Mouse (Mus musculus) embryonic stem cell, embryonic (primary cell): Measurements from ENCODE around the gene Gprin1.

Experiments used
- CTCF ChIA-PET, 4 experiments: fragments of 300-600 bp in 2 of 4; fragments of 350-600 bp in 2 of 4; sonication (Branson Sonifier 250); formaldehyde crosslinking; loops; one replicate each; lab custom pipeline; 2022; ENCODE audit warnings: inconsistent platforms in 2 of 4; lab: Charles Lee
- POLR2A ChIA-PET, 4 experiments: fragments of 300-600 bp in 2 of 4; fragments of 350-600 bp in 2 of 4; sonication (Branson Sonifier 250); formaldehyde crosslinking; loops; one replicate each; lab custom pipeline; 2022; ENCODE audit warnings: antibody characterized with exemption in 4 of 4, inconsistent platforms in 1 of 4; lab: Charles Lee

The Gprin1 gene

GRCm38 (mm10) chr13:54710866-54711265 is 38.8 kb downstream of the Gprin1 start:
- POLR2A ChIA-PET: interaction anchor here in 2 of 4 experiments (0.9 to 1.7 kb wide), 3 partner anchors 23 to 118 kb away, joined by 3 to 4 read pairs (median 4); no protein-coding TSS in a partner anchor
- CTCF ChIA-PET: interaction anchor here in 1 of 4 experiments (1.4 kb wide), 1 partner anchor 89 kb away, joined by 3 read pairs; no protein-coding TSS in a partner anchor

GRCm38 (mm10) chr13:54704890-54705289 is 44.8 kb downstream of the Gprin1 start:
- POLR2A ChIA-PET: interaction anchor here in 2 of 4 experiments (0.8 to 1.4 kb wide), 6 partner anchors 9 to 20 kb away, joined by 3 to 4 read pairs (median 4); partner anchors contain the start of gene Rnf44 (in 1 of the 2)

GRCm38 (mm10) chr13:54702507-54702906 is 47.2 kb downstream of the Gprin1 start:
- POLR2A ChIA-PET: interaction anchor here in 3 of 4 experiments (0.8 to 1.7 kb wide), 6 partner anchors 9 to 1449 kb away, joined by 3 to 8 read pairs (median 4); partner anchors contain the start of gene Rnf44 (in 2 of the 3)
- CTCF ChIA-PET: no interaction called here

More at GRCm38 (mm10) chr13:54704890-54705289, 44.8 kb downstream of the Gprin1 start:
- CTCF ChIA-PET: no interaction called here

GRCm38 (mm10) chr13:54701243-54701642 is 48.4 kb downstream of the Gprin1 start, which contains the start of gene Cdhr2:
Gene Cdhr2, plus strand, starts transcription at chr13:54701461.
- POLR2A ChIA-PET: interaction anchor here in 2 of 4 experiments (0.7 to 1.5 kb wide), 2 partner anchors 8 to 13 kb away, joined by 3 read pairs; no protein-coding TSS in a partner anchor
- CTCF ChIA-PET: interaction anchor here in 3 of 4 experiments (0.5 to 0.7 kb wide), 4 partner anchors 16 to 748 kb away, joined by 3 to 6 read pairs (median 4); no protein-coding TSS in a partner anchor

- ChIA-PET POLR2A (interaction anchor here in 2 of 4 experiments (1.0 to 1.4 kb wide), 3 partner anchors 9 to 495 kb away, joined by 3 to 4 read pairs (median 3); no protein-coding TSS in a partner anchor), CTCF (no interaction called here)
These were observed 54.0 kb downstream of the Gprin1 start for GRCm38 (mm10) chr13:54695479-54696230.

- ChIA-PET CTCF (interaction anchor here in 2 of 4 experiments (0.7 to 1.5 kb wide), 4 partner anchors 23 to 64 kb away, joined by 3 to 5 read pairs (median 4); no protein-coding TSS in a partner anchor), POLR2A (interaction anchor here in 3 of 4 experiments (0.5 to 2.5 kb wide), 38 partner anchors 8 to 496 kb away, joined by 3 to 13 read pairs (median 3); partner anchors contain the start of genes 4833439L19Rik (in 1 of the 3), Higd2a (in 1 of the 3), Nop16 (in 1 of the 3) and Sncb (in 1 of the 3))
These were observed 55.2 kb downstream of the Gprin1 start for GRCm38 (mm10) chr13:54694348-54695060.

GRCm38 (mm10) chr13:54693558-54694347 is 55.9 kb downstream of the Gprin1 start, which contains the start of gene Rnf44:
Gene Rnf44, minus strand, starts transcription at chr13:54693907.
- ChIA-PET POLR2A (interaction anchor here in 3 of 4 experiments (0.5 to 2.5 kb wide), 42 partner anchors 9 to 496 kb away, joined by 3 to 13 read pairs (median 3); partner anchors contain the start of genes 4833439L19Rik (in 1 of the 3), Higd2a (in 1 of the 3), Nop16 (in 1 of the 3) and Sncb (in 1 of the 3)), CTCF (interaction anchor here in 2 of 4 experiments (0.5 to 1.5 kb wide), 7 partner anchors 23 to 572 kb away, joined by 3 to 5 read pairs (median 3); no protein-coding TSS in a partner anchor)

GRCm38 (mm10) chr13:54692711-54693557 is 56.7 kb downstream of the Gprin1 start:
- ChIA-PET POLR2A (interaction anchor here in 3 of 4 experiments (0.7 to 2.5 kb wide), 21 partner anchors 8 to 658 kb away, joined by 3 to 13 read pairs (median 4); partner anchors contain the start of genes Higd2a (in 1 of the 3), Nop16 (in 1 of the 3) and Tspan17 (in 1 of the 3)), CTCF (interaction anchor here in 1 of 4 experiments (1.5 kb wide), 1 partner anchor 65 kb away, joined by 5 read pairs; no protein-coding TSS in a partner anchor)

GRCm38 (mm10) chr13:54691737-54692136 is 57.9 kb downstream of the Gprin1 start:
- CTCF ChIA-PET: no interaction called here

GRCm38 (mm10) chr13:54690151-54690740 is 59.4 kb downstream of the Gprin1 start:
- ChIA-PET POLR2A (interaction anchor here in 1 of 4 experiments (0.7 kb wide), 1 partner anchor 230 kb away, joined by 3 read pairs; no protein-coding TSS in a partner anchor), CTCF (no interaction called here)

More at GRCm38 (mm10) chr13:54691737-54692136, 57.9 kb downstream of the Gprin1 start:
- POLR2A ChIA-PET: no interaction called here

- POLR2A ChIA-PET: interaction anchor here in 3 of 4 experiments (0.6 to 4.2 kb wide), 66 partner anchors 10 to 1762 kb away, joined by 3 to 34 read pairs (median 4); partner anchors contain the start of genes Arl10 (in 2 of the 3), Higd2a (in 2 of the 3), Nop16 (in 2 of the 3) and Simc1 (in 2 of the 3)
These were observed 61.9 kb downstream of the Gprin1 start for GRCm38 (mm10) chr13:54687575-54688424.

GRCm38 (mm10) chr13:54687096-54687495 is 62.6 kb downstream of the Gprin1 start:
- CTCF ChIA-PET: interaction anchor here in 2 of 4 experiments (0.5 to 1.3 kb wide), 4 partner anchors 10 to 230 kb away, joined by 3 to 4 read pairs (median 3); partner anchors contain the start of gene Sncb (in 1 of the 2)
- POLR2A ChIA-PET: interaction anchor here in 3 of 4 experiments (0.5 to 4.2 kb wide), 34 partner anchors 9 to 503 kb away, joined by 3 to 34 read pairs (median 5); partner anchors contain the start of genes 4833439L19Rik (in 2 of the 3), Higd2a (in 2 of the 3), Nop16 (in 2 of the 3) and Eif4e1b (in 1 of the 3)

More at GRCm38 (mm10) chr13:54687575-54688424, 61.9 kb downstream of the Gprin1 start:
- CTCF ChIA-PET: interaction anchor here in 3 of 4 experiments (0.5 to 1.4 kb wide), 8 partner anchors 11 to 231 kb away, joined by 3 to 5 read pairs (median 3); no protein-coding TSS in a partner anchor
